Mouse (Mus musculus) midbrain, postnatal 0 days (tissue): ENCODE data around the gene Rapgef1. TPM values are rescaled to one million over a fixed set of nuclear protein-coding genes. Genes with fewer than 3 reads are reported as not detected.

Experiments used
- ATAC-seq: fragments of 200-750 bp; cut with Nextera tagmentation; 2 replicates; pipeline ENCODE4 v1.8.0; 2017; ENCODE audit warnings: moderate number of reproducible peaks, mild to moderate bottlenecking, moderate TSS enrichment, moderate library complexity; ENCODE audit not compliant: low FRiP score
- DNase-seq: peaks from one replicate; pipeline ENCODE4 v3.0.0-alpha.2; 2015; ENCODE audit warnings: low spot score
- H3K27ac ChIP-seq: fragments of 300-500 bp; sonication (generic); 2 replicates; pipeline ENCODE4 v1.5.1; 2014; ENCODE audit warnings: low read depth, mild to moderate bottlenecking, low read length, mixed read lengths
- H3K27me3 ChIP-seq: fragments of 300-500 bp; sonication (generic); 2 replicates; pipeline ENCODE4 v1.6.1; 2014; ENCODE audit warnings: low read length, control low read depth, mixed read lengths; ENCODE audit not compliant: insufficient read depth
- H3K36me3 ChIP-seq: fragments of 300-500 bp; sonication (generic); 2 replicates; pipeline ENCODE4 v1.6.1; 2014; ENCODE audit warnings: low read length, control low read depth, mixed read lengths; ENCODE audit not compliant: insufficient read depth
- H3K4me1 ChIP-seq: fragments of 300-500 bp; sonication (generic); 2 replicates; pipeline ENCODE4 v1.6.1; 2014; ENCODE audit warnings: mild to moderate bottlenecking, control low read depth, antibody characterized with exemption, low read length, mixed read lengths; ENCODE audit not compliant: insufficient read depth
- H3K4me2 ChIP-seq: fragments of 300-500 bp; sonication (generic); 2 replicates; pipeline ENCODE4 v1.6.1; 2014; ENCODE audit warnings: low read depth, mild to moderate bottlenecking, low read length, mixed read lengths; ENCODE audit not compliant: poor library complexity, severe bottlenecking
- H3K4me3 ChIP-seq: fragments of 300-500 bp; sonication (generic); 2 replicates; pipeline ENCODE4 v1.5.1; 2014; ENCODE audit warnings: low read depth, mild to moderate bottlenecking, low read length, moderate library complexity
- H3K9ac ChIP-seq: fragments of 300-500 bp; sonication (generic); replicated peaks from 2 replicates; pipeline ENCODE4 v1.6.1; 2014; ENCODE audit warnings: mild to moderate bottlenecking, low read length, moderate library complexity, mixed read lengths; ENCODE audit not compliant: poor library complexity, severe bottlenecking
- H3K9me3 ChIP-seq: fragments of 300-500 bp; sonication (generic); 2 replicates; pipeline ENCODE4 v1.6.1; 2016; ENCODE audit warnings: low read length, control low read depth
- CTCF ChIP-seq: IDR thresholded peaks from 2 replicates; pipeline ENCODE4 v1.5.1; 2016; ENCODE audit warnings: antibody characterized with exemption, mild to moderate bottlenecking
- WGBS: fragments of 180-500 bp; shearing (Covaris S2); extraction: QIAGEN DNeasy Blood & Tissue Kit; methylation state at CpG from one replicate; pipeline ENCODE4 v1.1.7; 2014; 5-methylcytosine and 5-hydroxymethylcytosine counted together
- polyA plus RNA-seq: library from polyadenylated mRNA; unstranded; fragments of >200 nt; fragmentation: Nextera tagmentation; extraction: Ambion mirVana; gene quantifications from 2 replicates; pipeline ENCODE4 v1.2.1, GENCODE M21; 2015
- total RNA-seq: library from RNA; depleted of rRNA; stranded (reverse); fragments of >200 nt; gene quantifications from 2 replicates; pipeline ENCODE4 v1.2.3, GENCODE M21; 2014; rRNA removed

Rapgef1 gene
- 98.7 and 109 TPM in 2 replicates for total RNA-seq
- 15.4 and 16.2 TPM in 2 replicates for polyA plus RNA-seq

DNA sequence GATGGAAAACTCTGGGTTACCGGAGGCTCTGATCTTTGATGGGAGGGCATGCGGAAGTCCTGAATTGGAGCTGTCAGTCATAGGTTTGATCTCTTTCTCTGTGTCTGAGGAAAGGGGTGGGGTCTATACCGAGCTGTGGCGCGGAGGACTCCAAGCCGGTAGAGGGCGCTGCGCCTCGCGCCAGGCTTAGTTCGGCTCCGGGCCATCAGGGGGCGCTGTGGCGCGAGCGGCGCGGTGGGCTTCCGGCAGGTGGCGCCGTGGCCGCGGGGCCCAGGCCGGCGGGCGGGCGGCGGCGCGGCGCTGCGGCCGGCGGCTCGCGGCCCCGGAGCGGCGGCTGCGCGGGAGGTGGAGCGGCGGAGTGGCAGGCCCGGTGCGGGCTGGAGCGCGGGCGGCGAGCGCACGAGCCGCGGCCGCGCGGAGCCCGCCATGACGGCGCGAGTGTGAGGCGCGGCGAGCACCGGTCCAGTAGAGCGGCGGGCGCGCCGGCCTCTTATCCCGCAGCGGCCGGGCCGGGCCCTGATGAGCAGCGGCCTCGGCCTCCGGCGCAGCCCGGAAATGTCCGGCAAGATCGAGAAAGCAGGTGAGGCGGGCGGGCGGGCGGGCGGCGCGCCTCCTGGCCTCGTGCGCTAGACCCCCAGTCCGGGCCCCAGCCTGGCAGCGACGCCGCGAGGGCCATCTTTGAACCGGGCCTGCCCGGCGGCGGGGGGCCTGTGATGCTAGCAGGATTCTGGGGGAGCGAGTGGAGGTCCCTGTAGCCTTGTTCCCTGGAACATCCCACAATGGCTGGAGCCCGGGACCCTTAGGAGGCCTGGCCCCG lies at the start of gene Rapgef1:
Rapgef1 (plus strand) TSS at position 237 of the 817 bp plus-strand sequence.
- Histone ChIP-seq H3K4me1 (peaks cover 7% of the 10 kb centered on the region; the same call in 1 of the 2 replicates), H3K4me3 (peak within 1 kb of the TSS; percentile 86), H3K4me2 (peak within 1 kb of the TSS; percentile 79), H3K9ac (peak within 1 kb of the TSS; percentile 84), H3K36me3 (no peaks in the 10 kb centered on the region), H3K27ac (peak within 1 kb of the TSS; percentile 85), H3K27me3 (no peaks in the 10 kb centered on the region), H3K9me3 (no peaks in the 10 kb centered on the region)
- peak; percentile 97 for TF ChIP-seq CTCF
- ATAC-seq (peak; percentile 89), DNase-seq (peak; percentile 72)
- WGBS: under 1% methylated on average over 48 of the region's 101 CpGs

DNA sequence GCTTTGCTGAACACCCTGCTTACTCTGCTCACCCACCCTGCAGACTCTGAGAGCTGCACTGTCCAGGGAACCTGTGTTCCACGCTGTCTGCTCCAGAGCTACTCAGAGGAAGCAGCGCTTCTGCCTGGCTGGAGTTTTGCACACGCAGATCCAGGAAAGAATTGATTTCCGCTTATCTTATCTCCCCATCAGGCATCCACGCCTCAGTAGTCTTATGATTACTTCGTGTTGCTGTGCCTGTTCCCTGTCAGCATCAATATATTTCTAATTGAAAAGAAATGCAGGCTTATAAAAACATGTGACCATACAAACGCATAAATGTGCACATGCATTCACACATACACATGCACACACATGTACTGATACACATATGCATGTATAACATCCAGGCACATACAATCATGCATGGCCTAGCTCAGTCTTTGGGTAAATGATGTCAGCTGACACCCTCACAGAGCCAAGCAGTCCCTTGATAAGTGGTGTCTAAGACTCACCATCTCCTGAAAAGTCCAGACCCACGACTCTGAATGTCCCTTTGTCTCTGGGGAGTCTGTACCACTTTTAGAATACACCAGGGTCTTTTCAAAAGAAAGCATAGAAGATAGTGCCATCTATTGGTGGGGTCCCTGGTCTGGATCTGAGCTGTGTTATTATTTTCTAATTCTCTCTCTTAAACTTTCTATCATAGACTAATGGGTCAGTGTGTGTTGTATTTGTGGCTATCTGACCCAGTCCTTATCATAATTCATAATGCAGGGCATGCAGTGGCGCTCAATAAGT lies 47.4 kb upstream of the Rapgef1 start:
- DNase-seq (peak; percentile 45), ATAC-seq (no peak)
- H3K27me3 ChIP-seq: no peaks in the 10 kb centered on the region; the same call in 1 of the 2 replicates
- H3K36me3 ChIP-seq: no peaks in the 10 kb centered on the region
- TF ChIP-seq CTCF: peak; percentile 57
- no peaks in the 10 kb centered on the region for H3K9me3 ChIP-seq
- 55% methylated on average over 9 of the region's 9 CpGs for WGBS
- no peak overlapping the region for H3K4me2 ChIP-seq
- no peak overlapping the region for H3K27ac ChIP-seq
- no peak overlapping the region for H3K9ac ChIP-seq
- H3K4me1 ChIP-seq: no peaks in the 10 kb centered on the region; the same call in 1 of the 2 replicates
- H3K4me3 ChIP-seq: no peak overlapping the region

DNA sequence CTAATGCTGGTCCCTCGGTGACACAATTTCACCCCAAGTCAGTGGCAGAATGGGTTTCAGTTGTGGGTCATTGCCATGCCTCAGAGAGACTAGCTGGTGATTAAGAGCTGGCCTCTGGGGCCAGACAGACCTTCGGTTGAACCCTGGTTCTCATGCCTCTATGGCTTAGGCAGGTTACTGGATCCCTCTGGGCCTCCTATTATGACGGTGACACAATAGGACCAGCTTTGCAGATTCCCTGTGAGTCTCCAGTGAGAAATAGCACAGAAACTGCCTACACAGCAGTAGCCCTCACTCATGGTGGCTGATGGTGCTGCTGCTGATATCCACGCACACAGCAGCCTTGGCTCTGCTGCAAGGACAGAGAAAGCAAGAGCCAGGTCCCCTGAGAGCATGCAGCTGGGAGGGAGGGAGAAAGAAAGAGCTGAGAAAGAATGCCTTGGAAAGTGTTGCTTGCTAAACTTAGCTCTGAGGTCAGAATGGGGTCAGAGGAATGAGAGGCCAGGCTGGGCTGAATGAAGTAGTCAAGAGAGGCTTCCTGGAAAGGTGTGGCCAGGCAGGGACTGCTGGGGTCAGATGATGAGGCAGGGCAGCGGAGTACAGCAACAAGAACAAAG lies 46.6 kb upstream of the Rapgef1 start:
- H3K36me3 ChIP-seq: no peaks in the 10 kb centered on the region
- DNase-seq (no peak), ATAC-seq (no peak)
- H3K4me2 ChIP-seq: no peak overlapping the region
- H3K4me1 ChIP-seq: no peaks in the 10 kb centered on the region; the same call in 1 of the 2 replicates
- H3K4me3 ChIP-seq: no peak overlapping the region
- no peak overlapping the region for H3K9ac ChIP-seq
- TF ChIP-seq CTCF: no peak
- WGBS: 32% methylated on average over 5 of the region's 5 CpGs
- H3K27me3 ChIP-seq: no peaks in the 10 kb centered on the region; the same call in 1 of the 2 replicates
- no peak overlapping the region for H3K27ac ChIP-seq
- H3K9me3 ChIP-seq: no peaks in the 10 kb centered on the region

- DNase-seq (peak; percentile 47), ATAC-seq (no peak)
- H3K9ac ChIP-seq: no peak overlapping the region
- H3K36me3 ChIP-seq: no peaks in the 10 kb centered on the region
- 17% methylated on average over 5 of the region's 5 CpGs for WGBS
- H3K4me1 ChIP-seq: no peaks in the 10 kb centered on the region; the same call in 1 of the 2 replicates
- H3K27me3 ChIP-seq: no peaks in the 10 kb centered on the region; the same call in 1 of the 2 replicates
- no peak for TF ChIP-seq CTCF
- no peak overlapping the region for H3K27ac ChIP-seq
- H3K9me3 ChIP-seq: no peaks in the 10 kb centered on the region
- no peak overlapping the region for H3K4me3 ChIP-seq
- no peak overlapping the region for H3K4me2 ChIP-seq
Measured at GRCm38 (mm10) chr2:29573591-29573990, 45.9 kb upstream of the Rapgef1 start.

GRCm38 (mm10) chr2:29574187-29574586 lies 45.3 kb upstream of the Rapgef1 start:
- no peak for TF ChIP-seq CTCF
- Histone ChIP-seq H3K36me3 (no peaks in the 10 kb centered on the region), H3K9me3 (no peaks in the 10 kb centered on the region), H3K27me3 (no peaks in the 10 kb centered on the region; the same call in 1 of the 2 replicates), H3K4me1 (no peaks in the 10 kb centered on the region; the same call in 1 of the 2 replicates), H3K27ac (no peak overlapping the region), H3K9ac (no peak overlapping the region), H3K4me2 (no peak overlapping the region), H3K4me3 (no peak overlapping the region)
- WGBS: 8% methylated on average over 11 of the region's 11 CpGs
- DNase-seq (no peak), ATAC-seq (no peak)
